Mouse (Mus musculus) megakaryocyte, embryonic 14.5 days (primary cell): ENCODE data around the gene Wapl.

Experiments
- FLI1 ChIP-seq: IDR thresholded peaks from 2 replicates; pipeline ENCODE4 v1.6.1; 2012; ENCODE audit warnings: low read length, inconsistent platforms, mixed read lengths
- GATA1 ChIP-seq: IDR thresholded peaks from 3 replicates; pipeline ENCODE4 v1.6.1; 2012; ENCODE audit warnings: mixed read lengths, low read length, inconsistent platforms, borderline replicate concordance

GRCm38 (mm10) chr14:34635192-34635591 lies 38.5 kb upstream of the Wapl start:
- TF ChIP-seq GATA1: no peak
- TF ChIP-seq FLI1: no peak
